Mouse (Mus musculus): ENCODE measurements around the gene Ptma. TPM values are rescaled to one million over a fixed set of nuclear protein-coding genes. Genes with fewer than 3 reads are reported as not detected.
"Not testable (repeated sequence)": the region's sequence is repeated elsewhere in the genome, so short reads cannot be mapped to it uniquely, and the experiment has no call there.

Gene Ptma
- polyA plus RNA-seq, 1 experiment: 1,625 TPM

DNA sequence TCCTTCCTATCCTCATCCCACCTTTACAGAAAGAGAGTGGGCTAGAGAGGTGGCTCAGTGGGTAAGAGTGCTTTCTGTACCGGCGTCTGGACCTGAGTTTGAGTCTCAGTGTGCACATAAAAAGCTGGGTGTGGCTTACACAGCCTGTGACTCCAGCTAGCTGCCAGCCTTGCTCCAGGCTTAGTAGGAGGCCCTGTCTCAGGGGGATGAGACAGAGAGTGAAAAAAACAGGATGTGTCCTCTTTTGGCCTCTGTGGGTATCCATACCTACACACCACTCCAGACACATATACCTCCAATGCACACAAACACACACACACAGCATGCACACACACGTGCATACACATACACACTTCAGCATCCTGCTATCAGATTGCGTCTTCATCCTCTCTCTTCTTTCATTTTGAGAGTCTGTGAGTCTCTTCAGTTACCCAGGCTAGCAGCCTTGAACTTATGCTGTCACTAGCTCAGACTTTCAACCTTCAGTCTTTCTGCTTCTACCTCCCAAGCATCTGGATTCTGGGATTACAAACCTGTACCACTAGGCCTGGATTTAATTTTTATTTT lies 14.3 kb upstream of the Ptma start:
- Histone ChIP-seq H3K4me3 (ENCODE audit: insufficient read depth, low read length) (no peak overlapping the region), H3K27ac (ENCODE audit: insufficient read depth, low read length) (no peak overlapping the region), H3K4me1 (ENCODE audit: control insufficient read depth, insufficient read depth, low read length) (no peaks in the 10 kb centered on the region)
- no peak for TF ChIP-seq POLR2A (IDR thresholded peaks at IDR 0.05; ENCODE audit: low read depth, low read length)
- no peak for TF ChIP-seq CTCF (IDR thresholded peaks at IDR 0.05; ENCODE audit: borderline replicate concordance, insufficient read depth, low read length)

DNA sequence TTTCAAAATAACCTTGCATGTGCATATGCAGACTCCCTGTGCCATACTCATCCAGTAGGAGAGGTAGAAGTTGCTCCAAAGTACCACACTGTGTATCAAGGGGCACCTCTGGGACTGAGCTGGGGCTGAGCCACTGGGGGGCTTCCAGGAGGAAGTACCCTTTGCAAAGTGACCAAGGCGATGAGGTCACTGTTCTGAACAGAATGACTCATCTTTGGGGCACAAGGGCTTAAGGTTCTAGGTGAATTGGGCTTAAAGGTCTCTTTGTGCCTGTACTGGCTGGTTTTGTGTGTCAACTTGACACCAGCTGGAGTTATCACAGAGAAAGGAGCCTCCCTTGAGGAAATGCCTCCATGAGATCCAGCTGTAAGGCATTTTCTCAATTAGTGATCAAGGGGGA lies 13.5 kb upstream of the Ptma start:
- not testable (repeated sequence) for H3K4me3 ChIP-seq (ENCODE audit: insufficient read depth, low read length); H3K4me1 ChIP-seq (ENCODE audit: control insufficient read depth, insufficient read depth, low read length); H3K27ac ChIP-seq (ENCODE audit: insufficient read depth, low read length)

DNA sequence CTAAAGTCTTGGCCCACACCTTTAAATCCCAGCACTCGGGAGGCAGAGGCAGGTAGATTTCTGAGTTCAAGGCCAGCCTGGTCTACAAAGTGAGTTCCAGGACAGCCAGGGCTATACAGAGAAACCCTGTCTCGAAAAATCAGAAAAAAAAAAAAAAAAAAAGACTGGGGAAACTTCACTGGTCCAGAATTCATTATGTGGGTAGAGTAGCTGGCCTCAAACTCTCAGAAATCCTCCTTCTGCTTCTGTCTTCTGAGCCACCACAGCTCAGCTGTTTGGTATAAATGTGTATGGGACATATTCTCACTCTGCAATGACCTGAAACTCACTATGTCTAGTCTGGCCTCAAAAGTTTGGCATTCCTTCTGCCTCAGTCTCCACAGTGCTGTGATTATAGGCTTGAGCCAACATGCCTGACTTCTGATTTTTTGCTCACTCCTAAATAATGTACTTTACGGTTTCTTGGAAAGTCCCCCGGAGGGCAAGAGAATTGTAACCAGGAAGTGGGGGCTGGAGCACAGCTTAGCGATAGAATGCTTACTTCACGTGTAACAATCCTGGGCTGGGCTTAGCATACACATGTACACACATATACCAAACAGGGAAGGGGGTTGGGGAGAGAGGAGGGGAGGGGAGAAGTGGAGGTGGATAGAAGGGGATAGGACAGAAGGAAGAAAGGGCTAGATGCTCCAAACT lies 10.7 kb upstream of the Ptma start:
- Histone ChIP-seq H3K4me3 (ENCODE audit: insufficient read depth, low read length) (no peak overlapping the region), H3K4me1 (ENCODE audit: control insufficient read depth, insufficient read depth, low read length) (no peaks in the 10 kb centered on the region), H3K27ac (ENCODE audit: insufficient read depth, low read length) (peak overlapping the region; percentile 81)
- TF ChIP-seq CTCF (IDR thresholded peaks at IDR 0.05; ENCODE audit: borderline replicate concordance, insufficient read depth, low read length) (no peak), POLR2A (IDR thresholded peaks at IDR 0.05; ENCODE audit: low read depth, low read length) (no peak)

DNA sequence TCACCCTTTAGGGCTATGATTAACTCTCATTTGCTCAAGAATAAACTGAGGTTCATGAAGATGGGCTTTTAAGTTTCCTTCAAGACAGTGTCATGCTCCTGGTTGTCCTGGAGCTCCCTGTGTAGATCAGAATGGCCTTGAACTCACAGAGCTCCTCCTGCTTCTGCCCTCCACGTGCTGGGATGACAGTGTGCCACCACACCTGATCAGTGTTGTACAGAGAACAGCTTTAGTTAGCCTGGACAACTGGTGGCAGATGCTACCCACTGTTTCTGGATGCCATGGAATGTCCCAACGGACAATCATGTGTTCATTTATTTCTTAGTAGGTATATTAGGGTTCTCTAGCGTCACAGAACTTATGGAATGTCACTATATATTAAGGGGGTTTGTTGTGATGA lies 9.4 kb upstream of the Ptma start:
- TF ChIP-seq CTCF (IDR thresholded peaks at IDR 0.05; ENCODE audit: borderline replicate concordance, insufficient read depth, low read length): no peak
- no peak for TF ChIP-seq POLR2A (IDR thresholded peaks at IDR 0.05; ENCODE audit: low read depth, low read length)
- Histone ChIP-seq H3K4me1 (ENCODE audit: control insufficient read depth, insufficient read depth, low read length) (no peaks in the 10 kb centered on the region; the same call in 1 of the 2 replicates), H3K27ac (ENCODE audit: insufficient read depth, low read length) (no peak overlapping the region), H3K4me3 (ENCODE audit: insufficient read depth, low read length) (no peak overlapping the region)

DNA sequence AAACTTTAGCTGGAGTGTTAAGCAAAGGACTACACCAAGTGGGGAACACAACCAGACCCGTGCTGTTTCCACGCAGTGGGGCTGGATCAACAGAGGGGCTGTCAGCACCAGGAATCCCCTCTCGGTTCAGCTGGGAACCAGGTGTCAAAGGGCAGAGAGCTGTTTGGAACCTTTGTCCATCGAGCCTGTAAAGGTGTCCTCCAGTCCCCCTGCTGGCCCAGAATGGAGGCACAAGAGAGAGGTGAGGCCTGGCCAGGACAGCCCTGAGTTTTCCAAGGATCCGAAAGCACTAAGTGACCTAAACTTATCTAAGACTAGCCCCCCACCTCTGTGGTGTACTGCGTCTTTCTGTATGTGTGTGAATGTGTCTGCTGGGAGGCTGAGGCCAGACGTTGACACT lies 6.2 kb upstream of the Ptma start:
- TF ChIP-seq POLR2A (IDR thresholded peaks at IDR 0.05; ENCODE audit: low read depth, low read length): no peak
- TF ChIP-seq CTCF (IDR thresholded peaks at IDR 0.05; ENCODE audit: borderline replicate concordance, insufficient read depth, low read length): peak; percentile 32; the same call in 1 of the 2 replicates
- H3K4me3 ChIP-seq (ENCODE audit: insufficient read depth, low read length): no peak overlapping the region
- H3K4me1 ChIP-seq (ENCODE audit: control insufficient read depth, insufficient read depth, low read length): no peaks in the 10 kb centered on the region; the same call in 1 of the 2 replicates
- H3K27ac ChIP-seq (ENCODE audit: insufficient read depth, low read length): no peak overlapping the region

DNA sequence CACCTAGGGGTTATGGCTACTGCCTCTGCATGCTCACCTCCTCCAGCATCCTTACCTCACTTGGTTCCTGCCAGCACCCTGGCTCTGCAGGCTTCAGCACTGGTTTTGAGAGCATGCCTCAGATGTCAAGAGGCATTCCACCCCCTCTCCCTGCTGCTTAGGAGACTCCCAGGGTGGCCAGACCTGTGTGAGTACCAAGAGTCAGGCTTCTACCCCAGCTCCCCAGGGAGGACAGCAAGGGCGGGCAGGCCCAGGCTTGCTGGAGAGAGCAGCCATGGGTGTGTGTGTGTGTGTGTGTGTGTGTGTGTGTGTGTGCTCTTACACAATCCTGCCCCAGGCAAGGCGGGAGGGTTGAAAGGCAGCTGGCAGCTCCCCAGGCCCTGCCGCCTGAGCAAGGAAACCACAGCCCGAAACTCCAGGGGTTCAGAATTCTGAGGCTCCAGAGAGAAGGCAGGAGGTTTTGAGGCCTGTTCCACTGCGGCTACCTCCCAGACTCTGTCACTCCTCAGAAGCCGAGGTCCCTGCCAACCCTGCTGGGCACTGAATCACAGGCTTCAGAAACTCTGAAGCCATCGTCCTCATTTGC lies 4.1 kb upstream of the Ptma start:
- TF ChIP-seq POLR2A (IDR thresholded peaks at IDR 0.05; ENCODE audit: low read depth, low read length) (peak; percentile 38), CTCF (IDR thresholded peaks at IDR 0.05; ENCODE audit: borderline replicate concordance, insufficient read depth, low read length) (no peak)
- Histone ChIP-seq H3K27ac (ENCODE audit: insufficient read depth, low read length) (peak overlapping the region; percentile 82), H3K4me3 (ENCODE audit: insufficient read depth, low read length) (no peak overlapping the region), H3K4me1 (ENCODE audit: control insufficient read depth, insufficient read depth, low read length) (no peaks in the 10 kb centered on the region; the same call in 1 of the 2 replicates)

DNA sequence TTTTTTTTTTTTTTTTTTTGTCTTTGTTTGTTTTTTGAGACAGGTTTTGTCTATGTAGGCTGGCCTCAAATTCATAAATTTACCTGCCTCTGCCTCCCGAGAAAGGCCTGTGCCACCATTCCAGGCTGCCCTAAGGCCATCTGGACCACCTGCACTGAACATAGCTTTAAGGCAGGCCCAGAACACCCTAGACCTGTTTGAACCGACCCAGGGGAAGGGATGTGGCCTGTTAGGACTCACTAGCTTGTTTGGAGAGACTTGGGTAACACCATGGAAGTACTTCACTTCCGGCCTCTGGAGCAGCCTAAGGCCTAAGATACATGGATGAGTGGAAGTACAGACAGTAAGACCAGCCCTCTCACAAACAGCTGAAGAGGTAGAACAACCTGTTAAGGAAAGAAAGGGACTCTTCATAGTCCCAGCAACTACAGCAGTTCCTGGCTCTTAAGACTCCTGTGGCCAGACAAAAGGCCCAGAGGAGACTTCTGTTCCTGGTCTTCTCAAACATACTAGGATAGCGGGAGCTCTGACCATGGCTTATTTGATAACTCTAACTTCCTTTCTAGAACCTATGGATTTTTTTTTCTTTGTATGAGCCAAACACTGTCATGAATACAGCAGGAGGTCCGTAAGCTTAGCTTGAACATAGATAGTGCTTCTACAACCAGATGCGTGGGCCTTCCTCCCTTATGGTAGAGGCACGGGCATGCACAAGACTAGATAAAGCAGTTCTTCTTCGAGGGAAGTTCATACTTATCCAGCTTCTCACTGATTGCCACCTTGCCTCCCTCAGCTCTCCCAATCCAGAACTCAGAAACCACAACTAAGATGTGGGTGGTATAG lies 2.5 kb upstream of the Ptma start:
- Histone ChIP-seq H3K4me1 (ENCODE audit: control insufficient read depth, insufficient read depth, low read length) (no peaks in the 10 kb centered on the region; the same call in 1 of the 2 replicates), H3K4me3 (ENCODE audit: insufficient read depth, low read length) (no peak overlapping the region), H3K27ac (ENCODE audit: insufficient read depth, low read length) (no peak overlapping the region)
- no peak for TF ChIP-seq CTCF (IDR thresholded peaks at IDR 0.05; ENCODE audit: borderline replicate concordance, insufficient read depth, low read length)

DNA sequence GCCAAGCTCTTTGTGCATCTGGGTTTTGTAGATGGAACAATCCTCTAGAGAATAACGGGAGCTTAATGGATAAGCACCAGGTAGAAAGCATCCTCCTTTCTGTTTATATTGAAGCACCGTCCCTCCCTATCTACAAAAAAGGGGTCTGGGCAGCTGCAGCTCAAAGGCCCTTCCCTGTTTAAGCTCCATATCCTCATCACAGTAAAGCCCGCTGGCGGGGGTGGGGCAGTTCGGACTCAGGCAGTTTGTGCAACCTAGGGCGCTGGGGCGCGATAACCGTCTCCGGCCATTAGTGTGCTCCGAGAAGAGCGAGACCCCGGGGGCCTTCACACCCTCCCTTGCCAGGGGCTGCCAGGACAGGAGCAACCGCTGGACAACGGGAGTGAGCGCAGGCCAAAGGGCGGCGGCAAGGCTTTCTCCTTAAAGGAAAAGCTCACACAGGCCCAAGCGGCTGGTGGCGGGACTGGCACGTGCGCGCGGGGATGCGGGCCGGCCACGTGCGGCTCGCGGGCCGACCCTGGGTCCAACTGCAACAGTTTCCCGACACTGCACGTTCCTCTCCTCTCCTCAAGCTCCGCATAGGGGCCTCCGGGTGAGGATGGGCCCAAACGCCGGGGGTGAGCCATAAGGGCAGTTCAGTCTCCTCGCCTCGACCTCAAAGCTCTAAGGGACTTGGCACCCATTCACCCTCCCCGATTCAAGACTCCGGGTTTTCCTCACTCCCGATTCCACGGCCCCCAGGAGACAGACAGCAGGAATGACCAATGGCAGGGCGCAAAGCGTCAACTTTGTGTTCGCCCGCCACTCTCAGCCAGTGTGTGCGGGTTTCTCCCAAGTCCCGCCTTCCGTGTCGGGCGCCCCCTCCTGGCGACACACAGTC lies 1.7 kb upstream of the Ptma start:
- Histone ChIP-seq H3K4me3 (ENCODE audit: insufficient read depth, low read length) (no peak overlapping the region), H3K4me1 (ENCODE audit: control insufficient read depth, insufficient read depth, low read length) (no peaks in the 10 kb centered on the region; the same call in 1 of the 2 replicates), H3K27ac (ENCODE audit: insufficient read depth, low read length) (peak overlapping the region; percentile 98)
- TF ChIP-seq POLR2A (IDR thresholded peaks at IDR 0.05; ENCODE audit: low read depth, low read length): no peak
- TF ChIP-seq CTCF (IDR thresholded peaks at IDR 0.05; ENCODE audit: borderline replicate concordance, insufficient read depth, low read length): peak; percentile 92

DNA sequence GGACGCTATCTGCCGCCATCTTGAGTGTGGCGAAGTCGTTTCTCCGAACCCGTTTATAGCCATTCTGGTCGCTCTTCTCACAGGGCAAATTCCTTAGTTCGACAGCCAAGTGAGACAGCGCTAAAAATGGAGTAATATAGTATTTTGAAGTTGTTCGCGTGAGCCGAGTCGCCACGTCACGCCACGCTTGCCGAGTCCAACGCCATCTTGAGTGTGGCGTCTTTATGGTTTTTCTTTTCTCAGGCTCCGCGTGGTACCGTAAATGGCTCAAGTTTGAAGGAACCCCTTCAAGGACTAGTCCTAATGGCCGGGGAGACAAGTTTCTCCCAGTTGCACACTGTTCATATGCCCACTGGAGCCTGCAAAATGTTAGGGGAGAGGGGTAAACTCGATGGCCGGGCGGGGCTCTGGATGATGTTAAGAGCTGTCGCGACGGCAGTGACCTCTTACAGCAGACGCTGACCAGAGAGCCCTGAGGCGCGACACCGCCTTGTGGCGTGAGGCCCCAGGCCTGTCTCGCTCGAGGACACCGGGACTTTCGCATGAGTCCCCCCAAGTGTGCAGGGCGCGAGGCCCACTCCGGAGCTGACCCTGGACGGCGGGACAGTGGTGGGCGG lies 919 bp upstream of the Ptma start:
- peak overlapping the region; percentile 98 for H3K27ac ChIP-seq (ENCODE audit: insufficient read depth, low read length)
- TF ChIP-seq CTCF (IDR thresholded peaks at IDR 0.05; ENCODE audit: borderline replicate concordance, insufficient read depth, low read length) (no peak), POLR2A (IDR thresholded peaks at IDR 0.05; ENCODE audit: low read depth, low read length) (no peak)
- peak overlapping the region; percentile 23 for H3K4me3 ChIP-seq (ENCODE audit: insufficient read depth, low read length)
- H3K4me1 ChIP-seq (ENCODE audit: control insufficient read depth, insufficient read depth, low read length): no peaks in the 10 kb centered on the region; the same call in 1 of the 2 replicates
